Mouse (Mus musculus) neural tube, embryonic 12.5 days (tissue): ENCODE measurements around the gene Gpr176. TPM values are rescaled to one million over a fixed set of nuclear protein-coding genes. Genes with fewer than 3 reads are reported as not detected.

Experiments
- ATAC-seq: fragments of 200-750 bp; cut with Nextera tagmentation; 2 replicates; pipeline ENCODE4 v1.8.0; 2017; ENCODE audit warnings: low read depth, mild to moderate bottlenecking, moderate TSS enrichment, moderate library complexity; ENCODE audit not compliant: low FRiP score
- H3K27ac ChIP-seq: fragments of 300-500 bp; sonication (generic); 2 replicates; pipeline ENCODE4 v1.5.1; 2016
- H3K27me3 ChIP-seq: fragments of 300-500 bp; sonication (generic); replicated peaks from 2 replicates; pipeline ENCODE4 v1.6.1; 2016; ENCODE audit warnings: mild to moderate bottlenecking
- H3K36me3 ChIP-seq: fragments of 300-500 bp; sonication (generic); 2 replicates; pipeline ENCODE4 v1.6.1; 2016; ENCODE audit warnings: mild to moderate bottlenecking
- H3K4me1 ChIP-seq: fragments of 300-500 bp; sonication (generic); 2 replicates; pipeline ENCODE4 v1.6.1; 2016
- H3K4me2 ChIP-seq: fragments of 300-500 bp; sonication (generic); replicated peaks from 2 replicates; pipeline ENCODE4 v1.6.1; 2016; ENCODE audit warnings: mild to moderate bottlenecking
- H3K4me3 ChIP-seq: fragments of 300-500 bp; sonication (generic); 2 replicates; pipeline ENCODE4 v1.5.1; 2016
- H3K9ac ChIP-seq: fragments of 300-500 bp; sonication (generic); 2 replicates; pipeline ENCODE4 v1.6.1; 2016; ENCODE audit warnings: mild to moderate bottlenecking
- H3K9me3 ChIP-seq: fragments of 300-500 bp; sonication (generic); 2 replicates; pipeline ENCODE4 v1.6.1; 2016; ENCODE audit warnings: mild to moderate bottlenecking
- WGBS: fragments of 180-500 bp; shearing (Covaris S2); methylation state at CpG from one replicate; pipeline ENCODE4 v1.1.7; 2016; 5-methylcytosine and 5-hydroxymethylcytosine counted together
- polyA plus RNA-seq: library from polyadenylated mRNA; unstranded; fragments of >200 nt; fragmentation: Nextera tagmentation; extraction: Ambion mirVana; gene quantifications from 2 replicates; pipeline ENCODE4 v1.2.1, GENCODE M21; 2016

Gene Gpr176
- 2.3 TPM in 2 replicates for polyA plus RNA-seq

GRCm38 (mm10) chr2:118372901-118373571 is at the start of gene Gpr176:
TSS of gene Gpr176 (minus strand) at chr2:118373419.
- no peaks in the 10 kb centered on the region for H3K36me3 ChIP-seq
- H3K27ac ChIP-seq = 0 out of 2 replicates have a peak within 1 kb of the TSS, but pooled peaks have one; percentile 15
- under 1% methylated on average over 58 of the region's 59 CpGs for WGBS
- H3K9ac ChIP-seq = peak within 1 kb of the TSS; percentile 57
- peaks cover 18% of the 10 kb centered on the region for H3K4me1 ChIP-seq
- H3K27me3 ChIP-seq = peaks cover 23% of the 10 kb centered on the region
- H3K9me3 ChIP-seq = no peaks in the 10 kb centered on the region
- peak within 1 kb of the TSS; percentile 44 for H3K4me3 ChIP-seq
- ATAC-seq = peak; percentile 83
- H3K4me2 ChIP-seq = peak within 1 kb of the TSS; percentile 90

DNA sequence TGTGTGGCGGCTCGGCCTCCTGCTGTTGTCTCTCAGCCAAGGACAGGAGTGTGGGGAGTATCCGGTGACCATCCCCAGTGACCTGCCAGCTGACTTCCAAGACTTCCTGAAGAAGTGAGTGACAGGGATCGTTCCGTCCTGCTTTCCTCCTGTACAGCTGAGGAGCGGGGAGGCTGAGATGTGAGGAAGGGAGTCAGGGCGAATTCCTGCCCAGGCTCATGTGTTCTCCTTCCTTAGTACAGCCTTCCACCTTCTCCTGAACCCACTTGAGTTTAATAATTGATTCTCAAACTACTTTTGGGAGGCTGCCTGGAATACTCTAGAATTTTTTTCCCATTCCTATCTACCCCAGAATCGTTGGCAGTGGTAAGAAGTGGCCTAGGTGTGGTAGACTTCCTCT is 49.2 kb upstream of the Gpr176 start:
- Histone ChIP-seq H3K9me3 (no peaks in the 10 kb centered on the region), H3K4me2 (no peak overlapping the region), H3K4me3 (no peak overlapping the region), H3K27ac (no peak overlapping the region), H3K36me3 (peaks cover 28% of the 10 kb centered on the region), H3K9ac (no peak overlapping the region), H3K27me3 (no peaks in the 10 kb centered on the region), H3K4me1 (no peaks in the 10 kb centered on the region)
- WGBS = 84% methylated on average over 8 of the region's 8 CpGs
- ATAC-seq = no peak

GRCm38 (mm10) chr2:118421951-118422350 is 48.7 kb upstream of the Gpr176 start:
- no peaks in the 10 kb centered on the region for H3K4me1 ChIP-seq
- no peak overlapping the region for H3K9ac ChIP-seq
- H3K27me3 ChIP-seq = no peaks in the 10 kb centered on the region
- H3K4me2 ChIP-seq = no peak overlapping the region
- H3K27ac ChIP-seq = no peak overlapping the region
- H3K9me3 ChIP-seq = no peaks in the 10 kb centered on the region
- WGBS = 93% methylated on average over 15 of the region's 15 CpGs
- H3K4me3 ChIP-seq = no peak overlapping the region
- peaks cover 28% of the 10 kb centered on the region for H3K36me3 ChIP-seq
- no peak for ATAC-seq

GRCm38 (mm10) chr2:118418076-118418475 is 44.9 kb upstream of the Gpr176 start:
- peaks cover 40% of the 10 kb centered on the region for H3K36me3 ChIP-seq
- H3K27me3 ChIP-seq = no peaks in the 10 kb centered on the region
- no peak for ATAC-seq
- H3K27ac ChIP-seq = no peak overlapping the region
- H3K4me3 ChIP-seq = no peak overlapping the region
- no peaks in the 10 kb centered on the region for H3K4me1 ChIP-seq
- no peak overlapping the region for H3K9ac ChIP-seq
- WGBS = 94% methylated on average over 4 of the region's 4 CpGs
- no peak overlapping the region for H3K4me2 ChIP-seq
- H3K9me3 ChIP-seq = no peaks in the 10 kb centered on the region

- no peaks in the 10 kb centered on the region for H3K4me1 ChIP-seq
- no peak overlapping the region for H3K4me2 ChIP-seq
- H3K9ac ChIP-seq = no peak overlapping the region
- 89% methylated on average over 6 of the region's 6 CpGs for WGBS
- no peak overlapping the region for H3K27ac ChIP-seq
- ATAC-seq = no peak
- no peak overlapping the region for H3K4me3 ChIP-seq
- H3K36me3 ChIP-seq = peaks cover 43% of the 10 kb centered on the region
- no peaks in the 10 kb centered on the region for H3K9me3 ChIP-seq
- H3K27me3 ChIP-seq = no peaks in the 10 kb centered on the region
Measured at GRCm38 (mm10) chr2:118415601-118416355, 42.6 kb upstream of the Gpr176 start.

DNA sequence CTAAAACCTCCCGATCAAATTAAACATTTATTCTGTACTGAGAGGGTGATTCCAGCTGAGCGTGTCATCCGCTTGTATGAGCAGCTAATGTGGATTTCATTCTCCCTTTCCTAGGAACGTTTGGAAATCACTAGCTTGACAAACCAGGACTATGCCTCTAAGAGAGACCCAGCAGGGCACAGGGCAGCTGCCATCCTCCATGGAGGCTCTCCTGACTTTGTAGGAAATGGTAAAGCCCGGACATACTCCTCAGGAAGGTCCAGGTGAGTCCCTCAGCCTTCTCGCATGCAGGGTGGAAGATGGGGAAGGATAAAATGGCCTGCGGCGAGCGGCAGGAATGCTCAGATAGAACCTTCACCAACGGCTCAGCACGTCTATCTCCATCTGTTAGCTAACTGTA is 39.6 kb upstream of the Gpr176 start:
- no peak overlapping the region for H3K4me3 ChIP-seq
- H3K4me2 ChIP-seq = no peak overlapping the region
- H3K27ac ChIP-seq = no peak overlapping the region
- H3K36me3 ChIP-seq = peaks cover 45% of the 10 kb centered on the region
- H3K4me1 ChIP-seq = no peaks in the 10 kb centered on the region
- H3K9ac ChIP-seq = no peak overlapping the region
- WGBS = 93% methylated on average over 11 of the region's 11 CpGs
- no peaks in the 10 kb centered on the region for H3K9me3 ChIP-seq
- H3K27me3 ChIP-seq = no peaks in the 10 kb centered on the region
- no peak for ATAC-seq

DNA sequence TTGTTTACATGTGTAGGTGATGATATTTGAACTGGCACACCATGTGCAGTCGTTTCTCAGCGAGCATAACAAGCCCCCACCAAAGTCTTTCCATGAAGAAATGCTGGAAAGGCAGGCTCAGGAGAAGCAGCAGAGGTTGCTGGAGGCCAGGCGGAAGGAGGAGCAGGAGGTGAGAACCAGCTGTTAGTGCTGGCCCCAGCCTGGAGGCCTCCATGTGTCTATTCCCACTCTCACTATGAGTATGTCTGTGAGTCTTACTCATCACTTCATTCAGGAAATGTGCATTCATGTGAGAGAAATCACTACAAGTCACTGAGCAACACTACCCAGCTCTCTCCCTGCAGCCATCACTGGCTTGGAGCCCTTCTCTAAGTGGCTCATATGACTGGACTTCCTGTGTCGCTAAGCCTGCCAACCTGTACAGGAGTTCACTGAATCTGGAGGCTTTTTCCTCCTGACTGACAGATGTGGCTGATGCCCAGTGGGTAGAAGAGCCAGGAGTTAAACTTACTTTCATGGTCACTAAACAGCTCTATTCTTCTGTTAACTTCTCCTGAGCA is 35.2 kb upstream of the Gpr176 start:
- Histone ChIP-seq H3K4me3 (no peak overlapping the region), H3K27me3 (no peaks in the 10 kb centered on the region), H3K4me1 (no peaks in the 10 kb centered on the region), H3K27ac (no peak overlapping the region), H3K9me3 (no peaks in the 10 kb centered on the region), H3K4me2 (no peak overlapping the region), H3K9ac (no peak overlapping the region), H3K36me3 (peaks cover 25% of the 10 kb centered on the region; the same call in 1 of the 2 replicates)
- ATAC-seq = no peak
- 85% methylated on average over 4 of the region's 4 CpGs for WGBS

DNA sequence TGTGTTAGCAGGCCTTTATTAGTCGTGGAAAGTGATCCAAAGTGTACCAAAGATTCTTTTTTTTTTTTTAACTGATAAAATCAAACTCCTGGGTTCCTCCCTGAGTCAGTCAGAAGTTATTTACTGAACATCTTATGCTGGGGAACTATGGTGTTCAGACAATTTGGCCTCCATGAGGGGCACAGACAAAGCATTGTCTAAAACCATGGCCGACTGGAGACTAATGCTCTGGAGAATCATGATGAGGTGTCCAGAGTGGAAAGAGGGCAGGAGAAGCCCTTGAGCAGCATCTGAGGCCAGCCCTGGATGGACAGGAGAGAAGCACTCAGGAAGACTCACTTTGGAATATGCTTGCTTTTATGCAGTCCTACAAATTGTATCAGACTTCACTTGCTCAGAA is 33.6 kb upstream of the Gpr176 start:
- Histone ChIP-seq H3K27me3 (no peaks in the 10 kb centered on the region), H3K9ac (no peak overlapping the region), H3K4me1 (no peaks in the 10 kb centered on the region), H3K27ac (no peak overlapping the region), H3K4me3 (no peak overlapping the region), H3K36me3 (peaks cover 13% of the 10 kb centered on the region; the same call in 1 of the 2 replicates), H3K4me2 (no peak overlapping the region), H3K9me3 (no peaks in the 10 kb centered on the region)
- no peak for ATAC-seq
- 81% methylated on average over 2 of the region's 2 CpGs for WGBS

- no peak for ATAC-seq
- no peak overlapping the region for H3K4me3 ChIP-seq
- whole genome bisulfite sequencing = 92% methylated on average over 4 of the region's 4 CpGs
Measured at GRCm38 (mm10) chr2:118405568-118405967, 32.3 kb upstream of the Gpr176 start.

DNA sequence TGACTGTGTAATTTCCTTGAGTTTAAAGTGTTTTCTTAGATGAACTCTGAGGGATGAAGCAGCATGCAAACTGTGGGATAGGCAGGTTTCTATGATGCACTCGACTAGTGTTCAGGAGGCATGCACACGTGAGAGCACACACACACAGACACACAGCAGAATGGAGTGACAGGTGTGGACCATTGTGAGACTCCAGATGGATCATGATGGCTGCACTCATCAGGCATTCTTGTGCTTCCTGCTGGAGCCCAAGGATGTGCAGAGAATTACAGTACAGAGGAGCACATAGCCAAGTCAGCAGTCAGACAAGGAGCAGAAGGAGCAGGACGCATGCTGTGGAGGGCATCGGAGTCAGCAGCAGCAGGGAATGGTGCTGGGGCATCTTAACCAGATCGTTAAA is 31.1 kb upstream of the Gpr176 start:
- whole genome bisulfite sequencing = 83% methylated on average over 5 of the region's 5 CpGs
- no peaks in the 10 kb centered on the region for H3K9me3 ChIP-seq
- ATAC-seq = no peak

More at GRCm38 (mm10) chr2:118405568-118405967, 32.3 kb upstream of the Gpr176 start:
- H3K36me3 ChIP-seq = peaks cover 5% of the 10 kb centered on the region; the same call in 1 of the 2 replicates
- H3K9me3 ChIP-seq = no peaks in the 10 kb centered on the region
- no peaks in the 10 kb centered on the region for H3K27me3 ChIP-seq
- no peak overlapping the region for H3K27ac ChIP-seq
- H3K4me1 ChIP-seq = no peaks in the 10 kb centered on the region
- H3K4me2 ChIP-seq = no peak overlapping the region
- no peak overlapping the region for H3K9ac ChIP-seq

DNA sequence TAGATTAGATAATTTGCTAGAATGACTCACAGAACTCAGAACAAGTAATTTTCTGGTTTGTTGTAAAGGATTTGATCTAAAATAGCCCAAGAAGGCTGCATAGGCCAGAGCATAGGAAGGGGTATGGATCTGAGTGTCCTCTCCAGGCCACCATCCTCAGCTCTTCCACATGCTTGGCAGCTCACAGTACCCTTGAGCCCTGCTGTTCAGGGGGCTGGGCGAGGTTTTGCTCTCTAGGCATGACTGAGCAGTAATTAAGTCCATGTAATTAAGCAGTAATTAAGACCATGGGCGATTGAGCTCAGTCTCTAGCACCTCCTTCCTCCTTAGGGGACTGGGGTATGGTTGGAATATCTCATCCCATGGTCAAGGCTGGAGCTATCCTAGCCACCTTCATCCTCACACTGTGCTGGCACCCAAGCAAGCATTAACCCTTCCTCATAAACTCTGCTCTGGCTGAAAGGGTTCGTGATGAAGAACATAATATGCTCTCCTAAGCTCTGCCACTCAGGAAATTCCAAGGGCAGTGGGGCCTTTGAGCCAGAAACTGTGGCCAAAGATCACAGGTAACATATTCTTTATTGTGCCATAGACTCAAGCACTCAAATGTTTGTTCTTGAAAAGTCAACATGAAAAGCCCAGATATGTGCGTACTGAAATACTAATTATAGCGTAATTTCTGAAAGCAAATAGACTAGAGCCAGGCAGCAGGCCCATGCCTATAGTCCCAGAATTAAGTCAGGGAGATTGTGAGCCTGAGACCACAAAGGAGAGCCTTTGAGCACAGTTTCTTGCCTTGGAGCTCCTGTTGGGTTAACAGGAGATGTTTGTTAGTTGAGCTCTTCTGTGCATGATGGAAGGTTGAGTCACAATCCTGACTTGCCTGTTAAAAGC is 28.9 kb upstream of the Gpr176 start:
- 69% methylated on average over 5 of the region's 5 CpGs for WGBS
- Histone ChIP-seq H3K4me2 (no peak overlapping the region), H3K27me3 (no peaks in the 10 kb centered on the region), H3K36me3 (no peaks in the 10 kb centered on the region), H3K9ac (no peak overlapping the region), H3K9me3 (no peaks in the 10 kb centered on the region), H3K4me1 (no peaks in the 10 kb centered on the region), H3K4me3 (no peak overlapping the region), H3K27ac (no peak overlapping the region)
- no peak; the same call in 1 of the 2 replicates for ATAC-seq

More for the DNA sequence above, 31.1 kb upstream of the Gpr176 start:
- Histone ChIP-seq H3K9ac (no peak overlapping the region), H3K4me2 (no peak overlapping the region), H3K4me1 (no peaks in the 10 kb centered on the region), H3K27me3 (no peaks in the 10 kb centered on the region), H3K27ac (no peak overlapping the region), H3K36me3 (peaks cover 4% of the 10 kb centered on the region; the same call in 1 of the 2 replicates), H3K4me3 (no peak overlapping the region)
